Mouse (Mus musculus): ENCODE data around the gene Fbxl4.

- TF ChIP-seq GATA1 (IDR thresholded peaks at IDR 0.05; ENCODE audit: borderline replicate concordance, low read length) (no peak), FLI1 (IDR thresholded peaks at IDR 0.05; ENCODE audit: low read length) (no peak)
Observed at GRCm38 (mm10) chr4:22367368-22367767, 10.0 kb downstream of the Fbxl4 start.
